Mouse (Mus musculus): ENCODE measurements around the gene Mgat5. TPM values are rescaled to one million over a fixed set of nuclear protein-coding genes. Genes with fewer than 3 reads are reported as not detected.

The Mgat5 gene
- polyA plus RNA-seq, 2 experiments, result 6.6 to 8.4 TPM

DNA sequence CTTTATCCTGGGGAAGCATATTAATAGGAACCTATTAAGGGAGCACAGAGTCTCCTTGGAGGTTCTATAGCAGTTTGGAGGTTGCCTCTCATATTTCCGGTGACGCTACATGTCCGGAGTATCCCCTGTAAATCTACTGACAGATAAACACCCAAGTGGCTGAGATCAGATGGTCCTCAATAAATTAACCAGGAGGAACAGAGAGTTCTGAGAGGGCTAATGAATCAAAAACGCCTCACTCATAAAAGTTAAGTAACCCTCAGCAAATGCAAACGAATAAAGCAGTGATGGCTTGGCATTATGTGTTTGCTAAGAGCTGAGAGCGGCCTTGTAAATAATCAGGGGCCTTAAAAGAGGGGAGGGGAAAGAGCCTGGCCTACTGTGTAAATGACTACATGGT is 259.2 kb downstream of the Mgat5 start:
- Histone ChIP-seq H3K9me3 (ENCODE audit: control insufficient read depth, low read length) (no peaks in the 10 kb centered on the region), H3K9ac (ENCODE audit: low read depth, low read length, severe bottlenecking) (no peak overlapping the region), H3K27me3 (ENCODE audit: control insufficient read depth, insufficient read depth, low read length) (no peaks in the 10 kb centered on the region), H3K27ac (replicated peaks; ENCODE audit: low read depth, low read length) (no peak overlapping the region), H3K4me1 (ENCODE audit: control insufficient read depth, insufficient read depth, low read length) (no peaks in the 10 kb centered on the region), H3K4me3 (replicated peaks; ENCODE audit: low read length) (no peak overlapping the region), H3K4me2 (replicated peaks; ENCODE audit: low read depth, low read length, severe bottlenecking) (no peak overlapping the region), H3K36me3 (ENCODE audit: control insufficient read depth, insufficient read depth, low read length) (no peaks in the 10 kb centered on the region)
- DNase-seq (ENCODE audit: low spot score) (no peak), ATAC-seq (ENCODE audit: low FRiP score, low read depth) (no peak)
- 55% methylated on average over 6 of the region's 6 CpGs for WGBS
- TF ChIP-seq POLR2A (IDR thresholded peaks at IDR 0.05; ENCODE audit: borderline replicate concordance, extremely low read depth, insufficient read depth, insufficient read length), result no peak

DNA sequence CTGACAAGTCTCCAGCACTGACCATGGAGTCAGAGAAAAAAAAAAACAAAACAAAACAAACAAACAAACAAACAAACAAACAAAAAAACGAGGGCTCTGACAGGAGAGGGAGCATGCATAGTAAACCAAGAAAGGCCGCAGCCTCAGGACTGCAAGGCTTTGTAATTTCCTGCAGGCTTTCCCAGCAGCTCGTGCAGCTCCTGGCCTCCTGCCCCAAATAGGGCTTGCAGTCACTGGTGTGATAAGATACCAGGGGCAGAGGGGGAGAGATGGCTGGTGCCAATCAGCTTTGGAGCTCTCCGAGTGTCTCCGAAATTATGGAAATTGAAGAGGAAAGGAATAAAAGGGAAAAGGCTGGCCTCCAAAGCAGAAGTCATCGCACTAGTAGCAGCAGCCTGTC is 260.5 kb downstream of the Mgat5 start:
- Histone ChIP-seq H3K36me3 (ENCODE audit: control insufficient read depth, insufficient read depth, low read length) (no peaks in the 10 kb centered on the region; the same call in 1 of the 2 replicates), H3K27ac (replicated peaks; ENCODE audit: low read depth, low read length) (no peak overlapping the region), H3K4me1 (ENCODE audit: control insufficient read depth, insufficient read depth, low read length) (no peaks in the 10 kb centered on the region), H3K27me3 (ENCODE audit: control insufficient read depth, insufficient read depth, low read length) (no peaks in the 10 kb centered on the region), H3K4me2 (replicated peaks; ENCODE audit: low read depth, low read length, severe bottlenecking) (no peak overlapping the region), H3K9ac (ENCODE audit: low read depth, low read length, severe bottlenecking) (no peak overlapping the region), H3K9me3 (ENCODE audit: control insufficient read depth, low read length) (no peaks in the 10 kb centered on the region), H3K4me3 (replicated peaks; ENCODE audit: low read length) (no peak overlapping the region)
- DNase-seq (ENCODE audit: low spot score), result no peak
- WGBS, result 57% methylated on average over 6 of the region's 6 CpGs
- no peak for ATAC-seq (ENCODE audit: low FRiP score, low read depth)
- TF ChIP-seq POLR2A (IDR thresholded peaks at IDR 0.05; ENCODE audit: borderline replicate concordance, extremely low read depth, insufficient read depth, insufficient read length), result no peak

DNA sequence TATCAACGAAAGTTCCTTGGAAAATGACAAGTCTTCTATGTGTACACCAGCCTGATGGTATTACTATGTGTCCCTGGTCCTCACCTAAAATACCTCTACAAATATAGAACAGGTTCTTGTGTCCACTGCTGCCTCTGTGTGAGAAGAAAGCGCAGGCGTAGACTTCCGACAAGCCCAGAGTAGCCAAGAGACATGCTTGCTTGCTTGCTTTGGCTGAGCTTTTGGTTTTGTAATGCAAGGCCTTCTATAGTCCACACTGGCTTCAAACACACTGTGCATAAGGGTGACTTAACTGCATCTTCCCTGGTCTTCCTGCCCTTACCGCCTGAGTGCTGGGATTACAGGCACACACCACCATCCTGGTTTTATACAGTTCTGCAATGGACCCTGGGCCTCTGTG is 262.4 kb downstream of the Mgat5 start:
- ATAC-seq (ENCODE audit: low FRiP score, low read depth) (no peak), DNase-seq (ENCODE audit: low spot score) (no peak)
- Histone ChIP-seq H3K36me3 (ENCODE audit: control insufficient read depth, insufficient read depth, low read length) (no peaks in the 10 kb centered on the region; the same call in none of the 2 replicates), H3K9ac (ENCODE audit: low read depth, low read length, severe bottlenecking) (no peak overlapping the region), H3K4me3 (replicated peaks; ENCODE audit: low read length) (no peak overlapping the region), H3K27me3 (ENCODE audit: control insufficient read depth, insufficient read depth, low read length) (no peaks in the 10 kb centered on the region), H3K4me1 (ENCODE audit: control insufficient read depth, insufficient read depth, low read length) (no peaks in the 10 kb centered on the region), H3K9me3 (ENCODE audit: control insufficient read depth, low read length) (no peaks in the 10 kb centered on the region), H3K4me2 (replicated peaks; ENCODE audit: low read depth, low read length, severe bottlenecking) (no peak overlapping the region), H3K27ac (replicated peaks; ENCODE audit: low read depth, low read length) (no peak overlapping the region)
- TF ChIP-seq POLR2A (IDR thresholded peaks at IDR 0.05; ENCODE audit: borderline replicate concordance, extremely low read depth, insufficient read depth, insufficient read length), result no peak
- WGBS, result 96% methylated on average over 5 of the region's 5 CpGs

DNA sequence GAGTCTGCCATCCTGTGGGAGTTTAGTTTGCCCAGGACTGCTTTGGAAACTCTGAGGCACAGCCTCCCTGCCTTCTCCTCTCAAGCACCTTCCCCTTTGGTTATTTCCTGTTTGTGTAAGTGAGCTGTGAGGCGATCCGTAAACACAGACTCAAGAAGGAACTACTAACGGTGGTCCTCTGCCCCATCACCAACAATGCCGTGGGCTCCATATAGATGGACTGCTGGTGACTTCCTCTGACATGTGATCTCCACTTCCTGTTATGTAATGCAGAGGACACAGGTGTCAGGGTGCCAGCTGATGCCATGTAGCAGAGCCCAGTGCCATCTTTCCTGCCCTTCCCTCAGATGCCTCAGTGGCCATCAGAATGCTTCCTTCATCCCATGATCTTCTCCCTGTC is 265.4 kb downstream of the Mgat5 start:
- H3K27ac ChIP-seq (replicated peaks; ENCODE audit: low read depth, low read length), result no peak overlapping the region
- DNase-seq (ENCODE audit: low spot score), result no peak
- no peaks in the 10 kb centered on the region for H3K27me3 ChIP-seq (ENCODE audit: control insufficient read depth, insufficient read depth, low read length)
- no peak overlapping the region for H3K4me2 ChIP-seq (replicated peaks; ENCODE audit: low read depth, low read length, severe bottlenecking)
- H3K9ac ChIP-seq (ENCODE audit: low read depth, low read length, severe bottlenecking), result no peak overlapping the region
- WGBS, result 76% methylated on average over 4 of the region's 4 CpGs
- H3K36me3 ChIP-seq (ENCODE audit: control insufficient read depth, insufficient read depth, low read length), result no peaks in the 10 kb centered on the region; the same call in none of the 2 replicates
- TF ChIP-seq POLR2A (IDR thresholded peaks at IDR 0.05; ENCODE audit: borderline replicate concordance, extremely low read depth, insufficient read depth, insufficient read length), result no peak
- H3K9me3 ChIP-seq (ENCODE audit: control insufficient read depth, low read length), result no peaks in the 10 kb centered on the region
- no peak overlapping the region for H3K4me3 ChIP-seq (replicated peaks; ENCODE audit: low read length)
- no peaks in the 10 kb centered on the region for H3K4me1 ChIP-seq (ENCODE audit: control insufficient read depth, insufficient read depth, low read length)
- ATAC-seq (ENCODE audit: low FRiP score, low read depth), result no peak

DNA sequence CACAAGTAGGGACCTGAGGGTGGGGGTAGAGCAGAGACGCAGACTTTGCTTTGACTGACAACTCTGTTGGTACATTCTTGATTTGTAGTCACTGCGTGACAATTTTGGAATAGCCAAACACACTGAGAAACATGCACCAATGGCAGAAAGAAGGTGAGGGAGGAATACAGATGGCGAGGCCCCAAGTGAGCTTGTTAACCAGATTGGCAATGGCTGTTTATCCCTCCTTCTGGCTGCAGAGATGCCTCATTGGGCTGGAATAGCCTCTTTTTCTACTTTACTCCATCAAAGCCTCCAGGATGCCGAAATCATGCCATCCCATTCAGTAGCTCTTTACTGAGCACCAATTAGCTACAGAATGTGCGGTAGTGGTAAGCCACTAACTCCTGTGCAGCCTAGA is 270.9 kb downstream of the Mgat5 start:
- Histone ChIP-seq H3K4me2 (replicated peaks; ENCODE audit: low read depth, low read length, severe bottlenecking) (no peak overlapping the region), H3K27me3 (ENCODE audit: control insufficient read depth, insufficient read depth, low read length) (no peaks in the 10 kb centered on the region), H3K9ac (ENCODE audit: low read depth, low read length, severe bottlenecking) (no peak overlapping the region), H3K27ac (replicated peaks; ENCODE audit: low read depth, low read length) (no peak overlapping the region), H3K4me3 (replicated peaks; ENCODE audit: low read length) (no peak overlapping the region), H3K9me3 (ENCODE audit: control insufficient read depth, low read length) (no peaks in the 10 kb centered on the region), H3K4me1 (ENCODE audit: control insufficient read depth, insufficient read depth, low read length) (no peaks in the 10 kb centered on the region), H3K36me3 (ENCODE audit: control insufficient read depth, insufficient read depth, low read length) (peaks cover 20% of the 10 kb centered on the region; the same call in 1 of the 2 replicates)
- ATAC-seq (ENCODE audit: low FRiP score, low read depth), result no peak
- no peak for TF ChIP-seq POLR2A (IDR thresholded peaks at IDR 0.05; ENCODE audit: borderline replicate concordance, extremely low read depth, insufficient read depth, insufficient read length)
- no peak for DNase-seq (ENCODE audit: low spot score)
- WGBS, result 94% methylated on average over 5 of the region's 5 CpGs

DNA sequence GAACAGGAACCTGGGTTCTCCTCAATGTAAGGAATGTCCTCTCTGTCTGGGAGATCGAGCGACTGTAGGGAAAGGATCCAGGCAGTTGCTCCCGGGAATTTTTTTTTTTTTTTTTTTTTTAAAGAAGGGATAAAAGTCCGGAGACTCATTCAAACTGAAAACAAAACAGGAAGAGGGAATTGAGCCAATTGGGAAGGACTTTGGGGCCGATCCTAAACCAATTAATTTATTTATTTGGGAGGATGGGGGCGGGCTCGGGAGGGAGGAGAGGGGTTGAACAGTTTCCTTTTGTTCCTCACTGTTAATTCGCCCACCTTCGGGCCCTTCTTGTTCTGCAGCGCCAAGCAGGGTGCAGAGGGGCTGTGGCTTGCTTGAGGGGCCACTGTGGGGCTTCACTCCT is 278.1 kb downstream of the Mgat5 start:
- H3K4me2 ChIP-seq (replicated peaks; ENCODE audit: low read depth, low read length, severe bottlenecking), result no peak overlapping the region
- DNase-seq (ENCODE audit: low spot score) (no peak), ATAC-seq (ENCODE audit: low FRiP score, low read depth) (no peak)
- H3K9ac ChIP-seq (ENCODE audit: low read depth, low read length, severe bottlenecking), result no peak overlapping the region
- peaks cover 21% of the 10 kb centered on the region; the same call in 1 of the 2 replicates for H3K36me3 ChIP-seq (ENCODE audit: control insufficient read depth, insufficient read depth, low read length)
- no peak overlapping the region for H3K4me3 ChIP-seq (replicated peaks; ENCODE audit: low read length)
- H3K27ac ChIP-seq (replicated peaks; ENCODE audit: low read depth, low read length), result no peak overlapping the region
- WGBS, result 71% methylated on average over 10 of the region's 10 CpGs
- TF ChIP-seq POLR2A (IDR thresholded peaks at IDR 0.05; ENCODE audit: borderline replicate concordance, extremely low read depth, insufficient read depth, insufficient read length), result no peak
- no peaks in the 10 kb centered on the region for H3K4me1 ChIP-seq (ENCODE audit: control insufficient read depth, insufficient read depth, low read length)
- H3K9me3 ChIP-seq (ENCODE audit: control insufficient read depth, low read length), result no peaks in the 10 kb centered on the region
- H3K27me3 ChIP-seq (ENCODE audit: control insufficient read depth, insufficient read depth, low read length), result no peaks in the 10 kb centered on the region
